Mouse (Mus musculus) liver, embryonic 14.5 days (tissue): ENCODE data around the gene Hcfc1r1.

ENCODE experiments used
- CTCF ChIP-seq: IDR thresholded peaks from 2 replicates; pipeline ENCODE4 v1.5.1; 2016; ENCODE audit warnings: antibody characterized with exemption, low read depth, control low read depth
- EP300 ChIP-seq: IDR thresholded peaks from 2 replicates; pipeline ENCODE4 v1.6.1; 2016; ENCODE audit warnings: antibody characterized with exemption, low read depth

GRCm38 (mm10) chr17:23717003-23717402 lies 43.6 kb downstream of the Hcfc1r1 start:
- TF ChIP-seq CTCF (no peak), EP300 (no peak)
